Mouse (Mus musculus) left cerebral cortex, postnatal 36 days (tissue): ENCODE measurements around the gene Parp3. TPM values are rescaled to one million over a fixed set of nuclear protein-coding genes. Genes with fewer than 3 reads are reported as not detected.
A peak's percentile ranks its signal among the peaks of the same experiment; 100 is the strongest.

Experiments
- DNase-seq, 2 experiments: peaks; one replicate each; pipeline ENCODE4 v3.0.0; 2021 to 2022; ENCODE audit warnings: low spot score in 2 of 2, mixed read lengths in 1 of 2
- intact Hi-C: fragments of 180-260 bp; cut with DNase I; formaldehyde crosslinking; loops from one replicate; pipeline ENCODE4 v1.15.1; 2025
- total RNA-seq, 2 experiments: library from RNA; stranded (reverse); gene quantifications; 2 replicates each; pipeline ENCODE4 v1.2.3; 2021

Parp3 gene
- total RNA-seq, 2 experiments from 2014 or later = 4.0 to 5.2 TPM

DNA sequence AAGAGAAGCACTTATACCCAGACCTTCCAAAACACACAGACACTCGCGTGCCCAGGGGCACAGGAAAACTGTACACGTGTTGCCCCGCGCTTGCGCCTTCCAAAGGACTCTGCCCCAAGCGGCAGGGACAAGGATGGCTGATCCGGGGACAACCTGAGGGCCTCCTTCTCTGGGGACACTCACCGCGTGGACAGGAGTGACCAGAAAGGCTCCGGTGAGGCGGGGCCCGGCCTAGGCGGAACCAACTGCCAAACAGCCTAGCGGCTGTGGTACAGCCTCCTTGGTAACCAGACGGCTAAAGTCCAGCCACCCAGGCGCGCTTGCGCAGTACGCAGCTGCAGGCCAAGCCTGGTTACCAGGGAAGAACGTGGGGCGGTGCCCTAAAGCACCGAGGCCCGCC lies 29.4 kb downstream of the Parp3 start, which contains the start of the genes Abhd14b and Abhd14a:
TSS of gene Abhd14b (plus strand) at position 112 of the 400 bp plus-strand sequence.
TSS of gene Abhd14a (minus strand) at position 331 of the 400 bp plus-strand sequence.
- peak; percentile 91 to 93 for DNase-seq
- intact Hi-C loops = no loop called here

DNA sequence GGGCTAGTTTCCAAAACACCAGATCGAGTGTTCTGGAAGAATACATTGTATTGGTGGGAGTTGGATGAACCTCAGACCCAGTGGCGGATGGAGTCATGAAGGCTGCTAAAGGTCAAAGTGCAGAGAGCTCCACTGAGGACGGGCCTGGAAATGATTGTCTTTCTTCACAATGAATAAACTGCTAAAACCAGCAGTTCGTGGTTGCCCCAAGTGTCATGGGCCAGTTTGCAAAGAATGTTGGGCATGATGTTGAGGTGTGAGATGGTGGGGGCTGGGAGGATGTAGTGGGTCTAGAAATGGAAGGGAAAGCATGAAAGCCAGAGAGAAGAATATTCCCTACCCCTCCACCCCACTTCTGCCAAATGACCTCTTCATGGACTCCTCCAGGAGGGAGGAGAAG lies 31.9 kb downstream of the Parp3 start:
- DNase-seq = no peak
- intact Hi-C loops = no loop called here

DNA sequence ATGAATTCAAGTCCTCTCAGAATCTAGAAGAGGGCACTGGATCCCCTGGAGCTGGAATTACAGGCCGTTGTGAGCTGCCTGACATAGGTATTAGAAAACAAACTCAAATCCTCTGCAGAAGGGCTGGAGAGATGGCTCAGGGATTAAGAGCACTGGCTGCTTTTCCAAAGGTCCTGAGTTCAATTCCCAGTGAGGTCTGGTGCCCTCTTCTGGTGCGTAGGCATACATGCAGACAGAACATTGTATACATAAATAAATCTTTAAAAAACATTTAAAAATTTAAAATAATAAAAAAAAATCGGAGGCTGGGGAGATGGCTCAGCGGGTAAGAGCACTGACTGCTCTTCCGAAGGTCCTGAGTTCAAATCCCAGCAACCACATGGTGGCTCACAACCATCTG lies 34.1 kb downstream of the Parp3 start:
- intact Hi-C loops = no loop called here
- no peak for DNase-seq

DNA sequence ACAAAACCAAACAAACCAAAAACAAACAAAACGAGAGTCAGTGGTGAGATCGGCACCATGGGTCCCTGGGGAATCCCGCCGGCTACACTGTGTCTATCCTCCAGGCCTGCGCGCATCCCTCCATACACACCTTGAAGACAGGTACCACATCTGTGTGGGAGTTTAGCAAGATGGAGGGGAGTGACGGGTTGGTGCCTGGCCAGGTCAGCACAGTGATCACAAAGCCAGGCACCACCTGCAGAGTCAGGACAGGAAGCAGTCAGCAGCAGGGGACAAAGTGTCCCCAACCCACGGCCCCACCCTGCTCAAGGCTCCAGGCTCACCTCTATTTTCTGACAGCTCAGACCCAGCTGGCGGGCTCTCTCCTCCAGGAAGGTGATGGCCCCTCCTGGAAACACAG lies 40.2 kb downstream of the Parp3 start:
- DNase-seq = no peak
- intact Hi-C loops = no loop called here

- intact Hi-C loops = no loop called here
Observed at GRCm38 (mm10) chr9:106433389-106433788, 43.4 kb downstream of the Parp3 start.

DNA sequence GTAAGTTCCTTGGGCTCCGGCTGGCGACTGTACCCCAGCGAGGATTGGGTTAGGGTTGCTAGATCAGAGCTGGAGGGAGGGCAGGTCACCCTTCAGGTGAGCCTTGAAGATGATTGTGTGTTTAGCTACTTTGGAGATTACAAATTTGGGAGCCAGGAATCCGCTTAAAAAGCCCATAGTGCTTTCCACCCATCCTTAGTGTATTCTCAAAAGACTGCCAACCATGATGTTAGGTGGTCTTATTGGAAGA lies 46.8 kb downstream of the Parp3 start:
- DNase-seq = no peak
- intact Hi-C loops = no loop called here

More at GRCm38 (mm10) chr9:106433389-106433788, 43.4 kb downstream of the Parp3 start:
- no peak for DNase-seq

DNA sequence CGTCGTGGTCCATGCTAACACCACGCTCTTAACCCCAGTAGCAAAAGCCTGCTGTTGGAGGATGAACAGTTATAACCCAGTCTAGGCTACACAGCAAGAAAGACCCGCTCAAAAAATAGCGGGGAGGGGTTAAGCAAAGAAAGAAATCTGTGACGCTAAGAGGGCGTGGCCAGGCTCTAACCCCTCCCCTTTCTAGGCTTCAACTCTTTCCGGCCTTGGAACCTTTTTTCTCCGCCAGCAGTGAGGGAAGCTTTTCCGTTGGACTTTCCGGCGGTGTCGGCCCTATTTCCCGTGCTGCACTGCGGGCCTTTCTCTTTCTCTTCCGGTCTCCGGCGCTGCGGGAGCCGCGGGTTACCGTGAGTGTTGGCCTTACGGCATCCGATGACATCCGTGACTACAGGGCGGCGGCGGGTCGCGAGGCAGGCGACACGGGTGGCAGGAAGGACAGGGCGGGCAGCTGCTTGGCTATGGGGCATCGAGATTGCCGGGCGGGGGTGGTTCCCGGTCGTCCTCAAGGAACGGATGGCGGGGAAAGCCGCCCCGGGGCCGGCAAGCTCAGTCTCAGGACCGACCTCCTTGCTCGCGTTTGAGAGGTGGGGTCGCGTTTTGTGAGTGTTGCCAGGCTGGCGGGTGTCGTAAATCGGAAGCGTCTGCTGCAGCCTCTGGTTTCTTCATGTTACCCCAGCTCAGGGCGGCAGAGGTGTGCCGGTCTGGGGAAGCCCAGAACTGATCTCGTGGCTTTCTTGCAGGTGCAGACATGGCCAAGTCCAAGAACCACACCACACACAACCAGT lies 47.3 kb downstream of the Parp3 start, which contains the start of gene Rpl29:
TSS of gene Rpl29 (plus strand) at position 234 of the 794 bp plus-strand sequence.
- peak; percentile 93 for DNase-seq
- intact Hi-C loops = loop anchor here (2.0 kb wide), 1 partner anchor 47 kb away; the partner anchor contains the start of gene Parp3

- intact Hi-C loops = loop anchor here (2.0 kb wide), 1 partner anchor 48 kb away; the partner anchor contains the start of gene Parp3
- peak in 1 of 2 experiments; percentile 38 for DNase-seq
Observed at GRCm38 (mm10) chr9:106428719-106429220, 48.0 kb downstream of the Parp3 start.

DNA sequence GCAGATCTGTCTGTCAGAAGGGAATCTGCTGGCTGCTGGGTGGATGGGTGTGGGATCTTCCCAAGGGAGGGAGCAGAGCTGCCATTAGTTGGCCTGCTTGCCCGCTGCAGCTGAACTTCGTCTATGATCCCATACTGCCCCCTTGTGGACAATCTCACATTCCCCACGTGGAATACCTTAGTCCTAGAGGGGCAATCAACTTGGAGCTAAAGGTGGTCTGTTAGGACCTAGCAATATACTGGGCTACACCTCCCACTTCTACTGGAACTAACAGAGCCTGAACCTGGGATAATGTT lies 54.9 kb downstream of the Parp3 start:
- intact Hi-C loops = loop anchor here (1.0 kb wide), 2 partner anchors 116 to 133 kb away; no protein-coding TSS in a partner anchor
- DNase-seq = peak; percentile 80 to 88

DNA sequence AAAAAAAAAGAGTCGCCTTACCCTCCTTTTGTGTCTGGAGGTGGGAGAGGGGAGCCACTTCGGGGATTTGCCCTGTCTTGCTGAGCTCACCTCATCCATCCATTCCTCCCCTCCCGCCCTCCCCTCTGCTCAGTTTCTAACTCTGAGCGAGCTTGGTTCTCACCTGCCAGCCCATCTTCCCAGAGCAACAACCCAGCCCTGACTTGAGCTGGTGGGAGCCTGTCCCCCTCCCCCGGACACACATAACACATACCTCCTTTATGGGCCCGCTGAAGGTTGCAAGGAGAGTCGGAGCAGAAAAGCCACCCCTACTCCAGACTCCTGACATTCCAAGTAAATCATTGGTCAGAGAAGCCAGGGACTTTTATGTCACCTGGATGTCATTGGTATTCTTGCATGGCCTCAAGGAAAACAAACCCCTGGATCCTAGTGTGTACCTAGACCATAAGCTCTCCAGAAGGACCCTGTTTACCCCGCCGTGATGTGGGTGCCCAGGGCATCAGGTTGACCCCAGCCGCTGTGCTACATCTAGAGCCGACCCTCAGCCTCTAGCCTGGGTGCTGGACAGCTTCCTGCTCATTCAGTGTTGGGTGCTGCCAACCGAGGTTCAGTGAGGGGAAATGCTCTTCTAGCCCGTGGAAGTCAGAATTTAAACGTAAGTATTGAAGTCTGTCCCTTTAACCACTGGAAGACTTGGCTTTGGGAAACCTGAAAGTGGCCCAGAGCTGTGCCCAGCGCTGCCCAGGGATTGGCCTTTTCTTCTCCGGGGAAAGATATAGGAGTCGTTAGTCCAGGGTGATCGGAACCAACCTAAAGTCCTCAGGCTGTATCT lies 55.5 kb downstream of the Parp3 start:
- DNase-seq = no peak
- intact Hi-C loops = loop anchor here (1.0 kb wide), 2 partner anchors 115 to 132 kb away; no protein-coding TSS in a partner anchor

- DNase-seq = no peak
- intact Hi-C loops = loop anchor here (1.0 kb wide), 2 partner anchors 114 to 131 kb away; no protein-coding TSS in a partner anchor
Observed at GRCm38 (mm10) chr9:106420608-106421007, 56.1 kb downstream of the Parp3 start.

Other genes with a start within 250 kb of the Parp3 start
- gene Alas1, start 228.3 kb downstream of the Parp3 start, total RNA-seq = 100 to 1,000 TPM; 138 TPM
- 10 to 100 TPM; 22.0 to 26.4 TPM for gene Poc1a, start 195.9 kb downstream of the Parp3 start, total RNA-seq
- 100 to 1,000 TPM; 103 to 118 TPM for gene Dusp7, start 108.3 kb downstream of the Parp3 start, total RNA-seq
- 100 to 1,000 TPM; 278 to 331 TPM for gene Rpl29, start 47.5 kb downstream of the Parp3 start, total RNA-seq
- 10 to 100 TPM; 15.4 to 16.0 TPM for gene Acy1, start 38.6 kb downstream of the Parp3 start, total RNA-seq
- gene Abhd14b, start 29.5 kb downstream of the Parp3 start, total RNA-seq = 10 to 100 TPM in 1 of 2 experiments, 1 to 10 TPM in 1; 8.8 to 11.4 TPM
- gene Abhd14a, start 29.3 kb downstream of the Parp3 start, total RNA-seq = 10 to 100 TPM; 36.8 to 38.3 TPM
- gene Pcbp4, start 23.7 kb downstream of the Parp3 start, total RNA-seq = 100 to 1,000 TPM; 181 to 197 TPM
- 10 to 100 TPM in 1 of 2 experiments, 1 to 10 TPM in 1; 7.8 to 13.7 TPM for gene Gpr62, start 11.0 kb downstream of the Parp3 start, total RNA-seq
- 10 to 100 TPM; 28.4 to 31.2 TPM for gene Rrp9, start 986 bp downstream of the Parp3 start, total RNA-seq
- gene Iqcf1, start 23.0 kb upstream of the Parp3 start, total RNA-seq = not detected
- under 1 TPM in 1 of 2 experiments, not detected in 1; 0.82 TPM for gene Iqcf5, start 37.6 kb upstream of the Parp3 start, total RNA-seq
- not detected for gene Iqcf3, start 84.7 kb upstream of the Parp3 start, total RNA-seq
- not detected for gene Iqcf4, start 94.0 kb upstream of the Parp3 start, total RNA-seq
- gene Iqcf6, start 149.6 kb upstream of the Parp3 start, total RNA-seq = not detected
- gene Grm2, start 179.1 kb upstream of the Parp3 start, total RNA-seq = 10 to 100 TPM; 53.5 to 72.7 TPM
- 100 to 1,000 TPM; 104 to 109 TPM for gene Tex264, start 209.0 kb upstream of the Parp3 start, total RNA-seq